Mouse (Mus musculus): ENCODE measurements around the gene Gna14. TPM values are rescaled to one million over a fixed set of nuclear protein-coding genes. Genes with fewer than 3 reads are reported as not detected.

Gene Gna14
- total and polyA plus RNA-seq, 3 experiments = 0.26 to 0.89 (median 0.45) TPM

DNA sequence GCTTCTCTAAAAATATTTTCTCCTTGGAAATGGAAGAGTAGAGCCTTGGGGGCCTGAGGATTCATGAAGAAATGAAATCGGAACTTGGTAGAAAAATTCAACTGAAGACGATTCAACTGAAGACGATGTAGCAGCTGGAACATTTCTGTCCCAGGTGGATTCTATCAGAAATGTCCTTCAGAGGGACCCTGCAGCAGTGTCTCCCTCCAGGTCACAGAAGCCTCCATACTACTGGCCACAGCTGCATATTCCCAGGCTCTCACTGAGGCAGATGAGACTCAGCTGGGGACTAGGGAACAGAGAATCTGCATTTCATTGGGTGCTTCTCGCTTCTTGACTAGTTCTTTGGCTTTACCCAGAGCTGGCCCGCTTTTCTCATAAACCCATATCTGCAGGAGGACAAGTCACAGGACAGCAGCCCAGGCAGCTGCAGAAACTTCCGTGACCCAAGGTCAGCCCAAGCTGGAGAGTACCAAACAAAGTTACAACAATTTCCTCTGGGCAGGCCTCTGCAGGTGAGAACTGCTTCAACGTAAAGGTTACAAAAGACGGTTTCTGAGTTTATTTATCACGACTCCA is 90.8 kb downstream of the Gna14 start:
- TF ChIP-seq CTCF (IDR thresholded peaks at IDR 0.05) (no peak), EP300 (IDR thresholded peaks at IDR 0.05; ENCODE audit: insufficient read depth, low read depth, low read length) (no peak), POLR2A (IDR thresholded peaks at IDR 0.05; ENCODE audit: insufficient read depth, low read depth, low read length) (no peak)
- Histone ChIP-seq H3K4me1 (ENCODE audit: control insufficient read depth, insufficient read depth, low read length) (no peaks in the 10 kb centered on the region), H3K9ac (ENCODE audit: low read depth, low read length) (no peak overlapping the region), H3K36me3 (ENCODE audit: control insufficient read depth, insufficient read depth, low read length) (no peaks in the 10 kb centered on the region), H3K4me3 (no peak overlapping the region), H3K27ac (no peak overlapping the region), H3K79me2 (replicated peaks; ENCODE audit: control insufficient read depth, insufficient read depth, low read length) (no peaks in the 10 kb centered on the region), H3K27me3 (ENCODE audit: control insufficient read depth, insufficient read depth, low read length) (no peaks in the 10 kb centered on the region)
- peak in 1 of 2 experiments; percentile 11 for DNase-seq
- intact Hi-C loops (cut with DNase I) = no loop called here
- WGBS = 81% methylated on average over 9 of the region's 9 CpGs

GRCm38 (mm10) chr19:16527031-16527430 is 91.5 kb downstream of the Gna14 start:
- H3K36me3 ChIP-seq (ENCODE audit: control insufficient read depth, insufficient read depth, low read length) = no peaks in the 10 kb centered on the region
- H3K79me2 ChIP-seq (replicated peaks; ENCODE audit: control insufficient read depth, insufficient read depth, low read length) = no peaks in the 10 kb centered on the region
- H3K9ac ChIP-seq (ENCODE audit: low read depth, low read length) = no peak overlapping the region
- intact Hi-C loops (cut with DNase I) = no loop called here
- no peak overlapping the region for H3K27ac ChIP-seq
- H3K27me3 ChIP-seq (ENCODE audit: control insufficient read depth, insufficient read depth, low read length) = no peaks in the 10 kb centered on the region
- no peak overlapping the region for H3K4me3 ChIP-seq
- no peak for TF ChIP-seq CTCF (IDR thresholded peaks at IDR 0.05)
- TF ChIP-seq POLR2A (IDR thresholded peaks at IDR 0.05; ENCODE audit: insufficient read depth, low read depth, low read length) = no peak
- TF ChIP-seq EP300 (IDR thresholded peaks at IDR 0.05; ENCODE audit: insufficient read depth, low read depth, low read length) = no peak
- 73% methylated on average over 5 of the region's 5 CpGs for WGBS
- no peak for DNase-seq
- no peaks in the 10 kb centered on the region for H3K4me1 ChIP-seq (ENCODE audit: control insufficient read depth, insufficient read depth, low read length)

DNA sequence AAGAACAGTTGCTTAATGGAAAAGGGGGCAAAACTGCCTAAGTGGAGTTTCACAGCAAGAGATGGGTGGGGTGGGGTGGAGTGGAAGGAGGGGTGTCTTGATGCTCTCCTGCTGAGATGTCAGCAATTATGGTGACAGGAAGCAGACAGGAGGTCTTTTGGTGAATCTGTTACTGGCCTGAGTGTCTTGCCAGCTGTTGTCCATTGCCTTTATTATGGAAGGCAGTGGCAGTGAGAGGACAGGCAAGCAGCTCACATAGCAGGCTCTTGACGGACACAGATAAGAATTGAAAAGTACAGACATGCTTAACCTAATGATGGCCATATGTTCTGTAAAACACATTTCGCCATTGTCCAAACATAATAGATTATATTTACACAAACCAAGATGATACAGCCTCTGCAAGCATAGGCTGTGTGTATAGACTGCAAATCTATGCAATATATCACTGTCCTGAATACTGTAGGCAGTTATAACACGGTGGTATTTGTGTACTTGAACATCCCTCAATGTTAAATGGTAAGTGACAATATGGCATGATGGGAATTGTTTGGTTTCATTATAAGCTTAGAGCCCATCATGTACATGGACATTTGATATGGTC is 92.8 kb downstream of the Gna14 start:
- H3K27ac ChIP-seq = no peak overlapping the region
- WGBS = 79% methylated on average over 3 of the region's 3 CpGs
- TF ChIP-seq EP300 (IDR thresholded peaks at IDR 0.05; ENCODE audit: insufficient read depth, low read depth, low read length) (no peak), CTCF (IDR thresholded peaks at IDR 0.05) (no peak), POLR2A (IDR thresholded peaks at IDR 0.05; ENCODE audit: insufficient read depth, low read depth, low read length) (no peak)
- H3K79me2 ChIP-seq (replicated peaks; ENCODE audit: control insufficient read depth, insufficient read depth, low read length) = no peaks in the 10 kb centered on the region
- no peak for DNase-seq
- H3K4me1 ChIP-seq (ENCODE audit: control insufficient read depth, insufficient read depth, low read length) = no peaks in the 10 kb centered on the region
- H3K4me3 ChIP-seq = no peak overlapping the region
- no peak overlapping the region for H3K9ac ChIP-seq (ENCODE audit: low read depth, low read length)
- H3K27me3 ChIP-seq (ENCODE audit: control insufficient read depth, insufficient read depth, low read length) = no peaks in the 10 kb centered on the region
- intact Hi-C loops (cut with DNase I) = loop anchor here (2.0 kb wide), 1 partner anchor 90 kb away; no protein-coding TSS in a partner anchor
- no peaks in the 10 kb centered on the region for H3K36me3 ChIP-seq (ENCODE audit: control insufficient read depth, insufficient read depth, low read length)

DNA sequence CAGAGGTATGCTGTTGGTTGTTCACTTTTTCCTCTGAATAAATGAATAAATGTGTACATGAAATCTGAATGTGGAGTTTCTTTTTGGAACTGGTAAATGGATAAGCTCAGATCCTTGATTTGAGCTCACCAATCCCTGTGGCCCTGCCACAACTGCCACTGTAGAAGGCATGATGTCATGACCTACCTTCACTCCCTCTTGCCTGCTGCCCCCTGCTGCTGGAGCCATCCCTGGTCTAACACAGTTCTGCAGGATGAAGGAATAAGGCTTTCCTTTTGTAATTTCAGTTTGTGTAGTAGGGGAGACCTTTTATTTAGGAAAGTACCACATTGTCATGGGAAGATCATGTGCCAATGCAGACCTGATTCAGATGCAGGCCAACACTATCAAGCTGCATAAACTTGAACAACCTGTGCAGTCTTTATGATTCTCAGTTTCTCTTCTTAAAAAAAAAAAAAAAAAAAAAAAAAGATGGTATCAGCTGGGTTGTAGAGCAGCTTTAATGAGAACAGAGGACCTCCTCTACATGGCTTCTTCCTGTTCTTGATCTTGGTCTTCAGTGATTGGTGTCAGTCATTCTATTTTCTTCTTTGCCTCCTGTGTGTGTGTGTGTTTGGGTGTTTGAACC is 93.8 kb downstream of the Gna14 start:
- Histone ChIP-seq H3K27ac (no peak overlapping the region), H3K4me3 (no peak overlapping the region), H3K9ac (ENCODE audit: low read depth, low read length) (no peak overlapping the region), H3K27me3 (ENCODE audit: control insufficient read depth, insufficient read depth, low read length) (no peaks in the 10 kb centered on the region), H3K36me3 (ENCODE audit: control insufficient read depth, insufficient read depth, low read length) (no peaks in the 10 kb centered on the region), H3K79me2 (replicated peaks; ENCODE audit: control insufficient read depth, insufficient read depth, low read length) (no peaks in the 10 kb centered on the region), H3K4me1 (ENCODE audit: control insufficient read depth, insufficient read depth, low read length) (no peaks in the 10 kb centered on the region)
- TF ChIP-seq CTCF (IDR thresholded peaks at IDR 0.05) (peak; percentile 60), POLR2A (IDR thresholded peaks at IDR 0.05; ENCODE audit: insufficient read depth, low read depth, low read length) (no peak), EP300 (IDR thresholded peaks at IDR 0.05; ENCODE audit: insufficient read depth, low read depth, low read length) (no peak)
- intact Hi-C loops (cut with DNase I) = loop anchor here (1.0 to 2.0 kb wide), 2 partner anchors 91 to 465 kb away; no protein-coding TSS in a partner anchor
- DNase-seq = peak in 1 of 2 experiments; percentile 46

GRCm38 (mm10) chr19:16529999-16530398 is 94.4 kb downstream of the Gna14 start:
- H3K9ac ChIP-seq (ENCODE audit: low read depth, low read length) = no peak overlapping the region
- TF ChIP-seq CTCF (IDR thresholded peaks at IDR 0.05) = no peak
- no peak for TF ChIP-seq POLR2A (IDR thresholded peaks at IDR 0.05; ENCODE audit: insufficient read depth, low read depth, low read length)
- no peak for TF ChIP-seq EP300 (IDR thresholded peaks at IDR 0.05; ENCODE audit: insufficient read depth, low read depth, low read length)
- no peaks in the 10 kb centered on the region for H3K79me2 ChIP-seq (replicated peaks; ENCODE audit: control insufficient read depth, insufficient read depth, low read length)
- H3K27ac ChIP-seq = no peak overlapping the region
- H3K36me3 ChIP-seq (ENCODE audit: control insufficient read depth, insufficient read depth, low read length) = no peaks in the 10 kb centered on the region
- 59% methylated on average over 4 of the region's 4 CpGs for WGBS
- intact Hi-C loops (cut with DNase I) = loop anchor here (1.0 to 2.0 kb wide), 2 partner anchors 91 to 466 kb away; no protein-coding TSS in a partner anchor
- no peaks in the 10 kb centered on the region for H3K4me1 ChIP-seq (ENCODE audit: control insufficient read depth, insufficient read depth, low read length)
- no peaks in the 10 kb centered on the region for H3K27me3 ChIP-seq (ENCODE audit: control insufficient read depth, insufficient read depth, low read length)
- no peak overlapping the region for H3K4me3 ChIP-seq
- no peak for DNase-seq

DNA sequence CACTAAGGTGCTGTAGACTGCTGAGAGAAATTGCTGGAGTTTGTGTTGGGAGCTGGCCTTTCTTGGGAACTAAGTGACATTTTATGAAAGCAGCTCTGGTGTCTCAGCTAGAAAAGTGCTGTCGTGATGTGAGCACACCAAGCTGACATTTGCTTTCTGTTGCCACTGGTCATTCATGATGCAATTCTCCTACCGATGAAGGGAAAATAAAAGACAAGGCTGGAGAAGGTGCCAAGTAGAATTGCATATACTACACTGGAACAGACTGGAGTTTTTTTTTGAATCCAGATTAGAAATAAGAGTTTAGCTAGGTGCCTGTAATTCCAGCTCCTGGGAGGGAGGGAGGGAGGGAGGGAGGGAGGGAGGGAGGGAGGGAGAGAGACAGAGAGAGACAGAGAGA is 98.7 kb downstream of the Gna14 start:
- Histone ChIP-seq H3K4me1 (ENCODE audit: control insufficient read depth, insufficient read depth, low read length) (no peaks in the 10 kb centered on the region), H3K9ac (ENCODE audit: low read depth, low read length) (no peak overlapping the region), H3K36me3 (ENCODE audit: control insufficient read depth, insufficient read depth, low read length) (no peaks in the 10 kb centered on the region), H3K27ac (no peak overlapping the region), H3K27me3 (ENCODE audit: control insufficient read depth, insufficient read depth, low read length) (no peaks in the 10 kb centered on the region), H3K4me3 (no peak overlapping the region), H3K79me2 (replicated peaks; ENCODE audit: control insufficient read depth, insufficient read depth, low read length) (no peaks in the 10 kb centered on the region)
- no peak for TF ChIP-seq CTCF (IDR thresholded peaks at IDR 0.05)
- TF ChIP-seq POLR2A (IDR thresholded peaks at IDR 0.05; ENCODE audit: insufficient read depth, low read depth, low read length) = no peak
- TF ChIP-seq EP300 (IDR thresholded peaks at IDR 0.05; ENCODE audit: insufficient read depth, low read depth, low read length) = no peak
- intact Hi-C loops (cut with DNase I) = no loop called here
- 76% methylated on average over 2 of the region's 2 CpGs for WGBS
- no peak for DNase-seq

Data from heart, adult 2 months (tissue).